Mouse (Mus musculus) erythroblast, embryonic 14.5 days (primary cell): Measurements from ENCODE around the gene Gm42417.

ENCODE experiments used
- GATA1 ChIP-seq: IDR thresholded peaks from 2 replicates; pipeline ENCODE4 v1.6.1; 2012; ENCODE audit warnings: low read length, inconsistent platforms, mixed read lengths
- TAL1 ChIP-seq: IDR thresholded peaks from 3 replicates; pipeline ENCODE4 v1.6.1; 2012; ENCODE audit warnings: low read length, inconsistent platforms, mixed read lengths

DNA sequence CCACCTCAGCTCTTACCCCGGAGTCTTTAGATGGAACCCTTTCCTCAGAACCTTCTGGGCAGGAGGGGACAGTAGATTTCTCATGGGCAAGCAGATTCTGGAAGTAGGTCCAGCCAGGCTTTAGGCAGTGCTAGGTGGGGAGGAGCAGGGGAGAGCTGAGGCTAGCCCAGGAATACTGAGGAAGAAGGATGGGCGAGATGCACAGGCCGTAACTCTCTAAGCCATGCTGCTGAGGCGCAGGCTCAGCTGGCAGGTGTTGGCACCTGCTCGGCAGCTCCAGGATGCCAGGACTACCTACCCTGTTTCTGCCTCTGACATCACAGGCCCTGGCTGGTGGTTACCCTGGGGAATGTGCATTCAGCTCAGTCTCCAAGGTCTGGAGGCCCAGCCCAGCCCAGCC is 31.1 kb upstream of the Gm42417 start:
- TF ChIP-seq GATA1 (no peak), TAL1 (no peak)
